Mouse (Mus musculus) erythroblast, embryonic 14.5 days (primary cell): ENCODE measurements around the gene Abca15. TPM values are rescaled to one million over a fixed set of nuclear protein-coding genes. Genes with fewer than 3 reads are reported as not detected.
"Not testable (repeated sequence)": the region's sequence is repeated elsewhere in the genome, so short reads cannot be mapped to it uniquely, and the experiment has no call there.

Experiments
- H3K27me3 ChIP-seq: 2 replicates; pipeline ENCODE4 v1.6.1; 2012; ENCODE audit warnings: inconsistent platforms; ENCODE audit not compliant: control insufficient read depth
- H3K36me3 ChIP-seq: 2 replicates; pipeline ENCODE4 v1.6.1; 2012; ENCODE audit warnings: mild to moderate bottlenecking, inconsistent platforms; ENCODE audit not compliant: control insufficient read depth
- H3K4me1 ChIP-seq: 2 replicates; pipeline ENCODE4 v1.6.1; 2012; ENCODE audit warnings: inconsistent platforms; ENCODE audit not compliant: control insufficient read depth
- H3K4me3 ChIP-seq: replicated peaks from 2 replicates; pipeline ENCODE3; 2012; ENCODE audit warnings: moderate library complexity, mild to moderate bottlenecking, inconsistent platforms
- H3K9me3 ChIP-seq: 2 replicates; pipeline ENCODE4 v1.6.1; 2012; ENCODE audit warnings: low read length, inconsistent platforms, mixed read lengths; ENCODE audit not compliant: control insufficient read depth
- GATA1 ChIP-seq: IDR thresholded peaks from 2 replicates; pipeline ENCODE4 v1.6.1; 2012; ENCODE audit warnings: low read length, inconsistent platforms, mixed read lengths
- TAL1 ChIP-seq: IDR thresholded peaks from 3 replicates; pipeline ENCODE4 v1.6.1; 2012; ENCODE audit warnings: low read length, inconsistent platforms, mixed read lengths
- polyA plus RNA-seq: library from polyadenylated mRNA; stranded (reverse); fragments of >175 nt; gene quantifications from 2 replicates; pipeline ENCODE4 v1.2.3, GENCODE M21; 2012

The Abca15 gene
- not detected in 2 replicates for polyA plus RNA-seq

GRCm38 (mm10) chr7:120328087-120328793, at the start of gene Abca15:
Gene Abca15, plus strand, starts transcription at chr7:120328670.
- no peaks in the 10 kb centered on the region; the same call in 1 of the 2 replicates for H3K9me3 ChIP-seq
- H3K27me3 ChIP-seq = no peaks in the 10 kb centered on the region
- TF ChIP-seq GATA1 (no peak), TAL1 (no peak)
- no peaks in the 10 kb centered on the region for H3K36me3 ChIP-seq
- no peaks in the 10 kb centered on the region for H3K4me1 ChIP-seq
- no peak within 1 kb of the TSS for H3K4me3 ChIP-seq

- TF ChIP-seq GATA1 (no peak), TAL1 (no peak)
- Histone ChIP-seq H3K4me3 (no peak overlapping the region), H3K4me1 (no peaks in the 10 kb centered on the region), H3K36me3 (no peaks in the 10 kb centered on the region), H3K9me3 (no peaks in the 10 kb centered on the region; the same call in 1 of the 2 replicates), H3K27me3 (no peaks in the 10 kb centered on the region)
Observed at GRCm38 (mm10) chr7:120285286-120285685, 43.2 kb upstream of the Abca15 start.

GRCm38 (mm10) chr7:120316086-120316485, 12.4 kb upstream of the Abca15 start:
- H3K9me3 ChIP-seq = peaks cover 3% of the 10 kb centered on the region; the same call in 1 of the 2 replicates
- H3K36me3 ChIP-seq = no peaks in the 10 kb centered on the region
- TF ChIP-seq TAL1 = no peak
- no peak for TF ChIP-seq GATA1
- no peaks in the 10 kb centered on the region for H3K27me3 ChIP-seq
- H3K4me1 ChIP-seq = no peaks in the 10 kb centered on the region
- no peak overlapping the region for H3K4me3 ChIP-seq

- Histone ChIP-seq H3K4me3 (no peak overlapping the region), H3K4me1 (no peaks in the 10 kb centered on the region), H3K36me3 (no peaks in the 10 kb centered on the region), H3K9me3 (no peaks in the 10 kb centered on the region), H3K27me3 (no peaks in the 10 kb centered on the region)
- TF ChIP-seq GATA1 = no peak
- no peak for TF ChIP-seq TAL1
Observed at GRCm38 (mm10) chr7:120322963-120323362, 5.5 kb upstream of the Abca15 start.

GRCm38 (mm10) chr7:120325911-120326310, 2.6 kb upstream of the Abca15 start:
- H3K4me3 ChIP-seq, H3K36me3 ChIP-seq, H3K9me3 ChIP-seq, H3K27me3 ChIP-seq, H3K4me1 ChIP-seq: not testable (repeated sequence)

- no peak for TF ChIP-seq TAL1
- TF ChIP-seq GATA1 = no peak
- Histone ChIP-seq H3K36me3 (no peaks in the 10 kb centered on the region), H3K27me3 (no peaks in the 10 kb centered on the region), H3K4me1 (no peaks in the 10 kb centered on the region), H3K9me3 (no peaks in the 10 kb centered on the region; the same call in 1 of the 2 replicates), H3K4me3 (no peak overlapping the region)
Observed at GRCm38 (mm10) chr7:120327220-120328073, 1.0 kb upstream of the Abca15 start.

- no peaks in the 10 kb centered on the region for H3K27me3 ChIP-seq
- TF ChIP-seq TAL1 (no peak), GATA1 (no peak)
- no peaks in the 10 kb centered on the region for H3K9me3 ChIP-seq
- no peak overlapping the region for H3K4me3 ChIP-seq
- no peaks in the 10 kb centered on the region for H3K36me3 ChIP-seq
- H3K4me1 ChIP-seq = no peaks in the 10 kb centered on the region
Observed at GRCm38 (mm10) chr7:120361159-120361558, 32.7 kb downstream of the Abca15 start.

- TF ChIP-seq GATA1 (no peak), TAL1 (no peak)
- Histone ChIP-seq H3K4me1 (no peaks in the 10 kb centered on the region), H3K36me3 (no peaks in the 10 kb centered on the region), H3K27me3 (no peaks in the 10 kb centered on the region), H3K4me3 (no peak within 1 kb of the TSS), H3K9me3 (no peaks in the 10 kb centered on the region; the same call in 1 of the 2 replicates)
Observed at GRCm38 (mm10) chr7:120409447-120409846, 81.0 kb downstream of the Abca15 start, which contains the start of gene Abca16. Gene Abca16, plus strand, starts transcription at chr7:120409647.

GRCm38 (mm10) chr7:120412391-120412790, 83.9 kb downstream of the Abca15 start:
- Histone ChIP-seq H3K9me3 (no peaks in the 10 kb centered on the region; the same call in 1 of the 2 replicates), H3K4me3 (no peak overlapping the region), H3K4me1 (no peaks in the 10 kb centered on the region), H3K27me3 (no peaks in the 10 kb centered on the region), H3K36me3 (no peaks in the 10 kb centered on the region)
- TF ChIP-seq GATA1 (no peak), TAL1 (no peak)
